Comparison of ENCODE assay signal across 8 mouse cellular contexts in genomic region chr4:62674031-62674995, GRCm38 (mm10).
DNase-seq lines count a peak whose midpoint lies in the region; ATAC-seq and TF ChIP-seq lines count a peak whose summit lies in the region.

No protein-coding gene starts in this region.

- H3K27me3 ChIP-seq in heart, postnatal 0 days (ENCODE audit: control insufficient read depth, insufficient read depth, low read length) = 0 out of 2 replicates have a peak, but pooled peaks cover 5% of the 10 kb centered on the region
- H3K27me3 ChIP-seq in liver, embryonic 15.5 days = peaks cover 32% of the 10 kb centered on the region

- no peaks in the 10 kb centered on the region; the same call in 1 of the 2 replicates for H3K36me3 ChIP-seq in heart, postnatal 0 days (replicated peaks; ENCODE audit: control insufficient read depth, insufficient read depth, low read length)
- H3K36me3 ChIP-seq in liver, embryonic 15.5 days (replicated peaks) = no peaks in the 10 kb centered on the region

- no peak for DNase-seq in left cerebral cortex, adult 2 months (ENCODE audit: extremely low spot score in 1 of 2, low spot score in 2 of 2)
- DNase-seq in left cerebral cortex, adult 8-10 months (ENCODE audit: low spot score in 2 of 2) = no peak
- DNase-seq in heart, postnatal 0 days (ENCODE audit: low spot score) = peak; percentile 56
- no peak for DNase-seq in ovary, postnatal 14 days (ENCODE audit: low spot score)
- DNase-seq in gastrocnemius, postnatal 4 days (ENCODE audit: low spot score in 2 of 2) = no peak

- no peak overlapping the region for H3K27ac ChIP-seq in left cerebral cortex, adult 2 months
- H3K27ac ChIP-seq in cortical plate, adult 2 months (ENCODE audit: insufficient read depth, low read length) = peak overlapping the region; percentile 38; the same call in 1 of the 2 replicates
- peak overlapping the region; percentile 50; the same call in 1 of the 2 replicates for H3K27ac ChIP-seq in heart, postnatal 0 days (ENCODE audit: low read depth)
- no peak overlapping the region for H3K27ac ChIP-seq in liver, embryonic 15.5 days (replicated peaks)
- no peak overlapping the region for H3K27ac ChIP-seq in olfactory bulb, adult 2 months (ENCODE audit: insufficient read depth, low read depth, low read length)

- no peaks in the 10 kb centered on the region for H3K9me3 ChIP-seq in heart, postnatal 0 days (replicated peaks; ENCODE audit: control insufficient read depth, low read length)
- H3K9me3 ChIP-seq in liver, embryonic 15.5 days (replicated peaks) = no peaks in the 10 kb centered on the region

- no peak for TF ChIP-seq POLR2A in cortical plate, adult 2 months (IDR thresholded peaks at IDR 0.05; ENCODE audit: extremely low read depth, insufficient read depth, low read length)
- TF ChIP-seq POLR2A in olfactory bulb, adult 2 months (IDR thresholded peaks at IDR 0.05; ENCODE audit: insufficient read depth, low read depth, low read length) = no peak

- no peak for TF ChIP-seq CTCF in left cerebral cortex, adult 2 months (IDR thresholded peaks at IDR 0.05)
- no peak for TF ChIP-seq CTCF in cortical plate, adult 2 months (IDR thresholded peaks at IDR 0.05; ENCODE audit: extremely low read depth, insufficient read depth, low read length)
- TF ChIP-seq CTCF in heart, postnatal 0 days (IDR thresholded peaks at IDR 0.05; ENCODE audit: low read depth) = no peak
- no peak for TF ChIP-seq CTCF in olfactory bulb, adult 2 months (IDR thresholded peaks at IDR 0.05; ENCODE audit: insufficient read depth, low read depth, low read length)

- H3K4me1 ChIP-seq in cortical plate, adult 2 months (ENCODE audit: control insufficient read depth, insufficient read depth, low read length) = no peaks in the 10 kb centered on the region
- H3K4me1 ChIP-seq in heart, postnatal 0 days (ENCODE audit: control insufficient read depth, insufficient read depth) = peaks cover 17% of the 10 kb centered on the region
- H3K4me1 ChIP-seq in liver, embryonic 15.5 days (replicated peaks) = no peaks in the 10 kb centered on the region
- peaks cover 27% of the 10 kb centered on the region for H3K4me1 ChIP-seq in olfactory bulb, adult 2 months (ENCODE audit: control insufficient read depth, insufficient read depth, low read length)

- peak; percentile 62 for ATAC-seq in heart, postnatal 0 days (ENCODE audit: insufficient read depth, low read depth)
- no peak for ATAC-seq in liver, embryonic 15.5 days (ENCODE audit: insufficient read depth)

- intact Hi-C loops in left cerebral cortex, adult 2 months (cut with DNase I) = no loop called here

- H3K4me3 ChIP-seq in left cerebral cortex, adult 2 months = peak overlapping the region; percentile 41
- peak overlapping the region; percentile 42 for H3K4me3 ChIP-seq in cortical plate, adult 2 months (ENCODE audit: insufficient read depth, low read length)
- peak overlapping the region; percentile 56 for H3K4me3 ChIP-seq in heart, postnatal 0 days (ENCODE audit: low read depth, low read length)
- peak overlapping the region; percentile 36 for H3K4me3 ChIP-seq in liver, embryonic 15.5 days (replicated peaks)
- H3K4me3 ChIP-seq in olfactory bulb, adult 2 months (ENCODE audit: insufficient read depth, low read depth, low read length) = peak overlapping the region; percentile 44

- WGBS in heart, postnatal 0 days = 10% methylated on average over 30 of the region's 30 CpGs
- 8% methylated on average over 30 of the region's 30 CpGs for WGBS in liver, embryonic 15.5 days (ENCODE audit: insufficient replicate concordance)
- WGBS in olfactory bulb, adult 2 months = 9% methylated on average over 30 of the region's 30 CpGs

- peak overlapping the region; percentile 59 for H3K9ac ChIP-seq in heart, postnatal 0 days (replicated peaks; ENCODE audit: low read depth, low read length)
- H3K9ac ChIP-seq in liver, embryonic 15.5 days = no peak overlapping the region

- no peak for TF ChIP-seq EP300 in heart, postnatal 0 days (IDR thresholded peaks at IDR 0.05; ENCODE audit: low read depth)

- H3K4me2 ChIP-seq in heart, postnatal 0 days (ENCODE audit: low read depth, low read length) = peak overlapping the region; percentile 66
- peak overlapping the region; percentile 27 for H3K4me2 ChIP-seq in liver, embryonic 15.5 days

Comparison
In these comparisons a context has a peak if more than half of its experiments do, and no peak if none do; other contexts are left out.
1. H3K27ac ChIP-seq: peak in cortical plate, adult 2 months (single experiment) and heart, postnatal 0 days (single experiment); none in left cerebral cortex, adult 2 months (single experiment), liver, embryonic 15.5 days (single experiment) and olfactory bulb, adult 2 months (single experiment).
2. Peak in every context shown above with its lines, with median percentiles within 50 percentile points of each other: H3K4me3 ChIP-seq.